Mouse (Mus musculus) left cerebral cortex, adult 8-10 months (tissue): ENCODE data around the gene Sema4d. TPM values are rescaled to one million over a fixed set of nuclear protein-coding genes. Genes with fewer than 3 reads are reported as not detected.

Experiments used
- DNase-seq, 2 experiments: peaks; one replicate each; pipeline ENCODE4 v3.0.0; 2022; ENCODE audit warnings: low spot score in 2 of 2
- total RNA-seq, 4 experiments: library from RNA; stranded (reverse); gene quantifications; 2 replicates each; pipeline ENCODE4 v1.2.4; 2022

Gene Sema4d
- total RNA-seq, 4 experiments from 2014 or later = 71.1 to 80.0 (median 75.5) TPM

DNA sequence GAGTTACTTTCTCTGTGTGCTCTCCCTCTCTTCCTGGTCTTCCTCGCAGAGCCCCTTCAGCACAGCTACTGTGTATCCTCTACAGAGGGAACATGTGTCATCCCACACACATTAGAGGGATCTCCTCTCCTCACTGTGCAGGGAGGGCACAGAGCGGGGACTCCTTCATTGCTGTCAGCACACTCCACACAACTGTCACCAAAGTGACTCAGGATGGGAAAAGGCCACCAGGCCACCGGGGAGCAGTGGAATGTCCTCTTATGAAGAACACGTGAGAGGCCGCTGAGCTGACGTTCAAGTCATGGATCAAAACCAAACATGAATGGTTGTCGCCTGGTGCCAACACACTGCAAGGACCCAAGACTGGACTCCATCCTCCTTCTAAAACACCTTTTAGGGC is 38.0 kb downstream of the Sema4d start:
- no peak for DNase-seq

GRCm38 (mm10) chr13:51754559-51755126 is 38.9 kb downstream of the Sema4d start:
- DNase-seq = no peak

- no peak for DNase-seq
Measured at GRCm38 (mm10) chr13:51753802-51754444, 39.6 kb downstream of the Sema4d start.

DNA sequence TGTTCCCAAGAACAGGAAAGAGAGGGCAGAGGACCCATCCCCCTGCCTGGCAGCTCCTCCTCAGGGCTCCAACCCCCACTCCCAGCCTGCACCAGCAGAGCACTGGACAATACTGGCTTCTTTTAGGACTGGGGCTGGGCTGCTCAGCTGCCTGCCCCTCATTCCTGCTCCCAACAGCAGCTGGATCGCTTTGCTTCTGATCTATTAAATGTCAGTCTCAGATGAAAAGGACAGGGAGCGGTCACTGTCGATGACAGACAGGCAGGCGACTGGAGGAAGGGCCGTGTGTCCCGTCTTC is 40.4 kb downstream of the Sema4d start:
- no peak for DNase-seq

GRCm38 (mm10) chr13:51752346-51753167 is 41.0 kb downstream of the Sema4d start:
- DNase-seq = peak in 1 of 2 experiments; percentile 69

GRCm38 (mm10) chr13:51749578-51750345 is 43.8 kb downstream of the Sema4d start:
- DNase-seq = no peak

- no peak for DNase-seq
Measured at GRCm38 (mm10) chr13:51748009-51748552, 45.5 kb downstream of the Sema4d start.

GRCm38 (mm10) chr13:51747069-51747468 is 46.5 kb downstream of the Sema4d start:
- no peak for DNase-seq

- no peak for DNase-seq
Measured at GRCm38 (mm10) chr13:51745862-51746261, 47.7 kb downstream of the Sema4d start.

DNA sequence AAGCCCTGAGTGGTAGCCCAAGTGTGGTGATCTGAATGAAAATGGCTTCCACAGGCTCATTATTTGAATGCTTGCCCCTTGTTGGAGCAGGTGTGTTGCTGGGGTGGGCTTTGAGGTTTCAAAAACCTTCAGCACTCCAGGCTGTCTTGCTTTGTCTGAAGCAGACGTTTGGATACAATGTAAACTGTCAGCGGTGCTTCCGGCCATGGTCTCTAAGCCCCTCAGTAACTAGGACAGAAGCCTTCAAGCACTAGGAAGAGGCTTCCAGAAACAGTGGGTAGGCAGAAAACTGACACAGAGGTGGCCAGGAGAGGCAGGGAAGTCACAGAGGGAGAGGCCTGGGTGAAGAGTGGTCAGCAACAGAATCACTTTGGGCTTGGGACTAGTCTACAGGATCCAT is 49.7 kb downstream of the Sema4d start:
- DNase-seq = no peak

DNA sequence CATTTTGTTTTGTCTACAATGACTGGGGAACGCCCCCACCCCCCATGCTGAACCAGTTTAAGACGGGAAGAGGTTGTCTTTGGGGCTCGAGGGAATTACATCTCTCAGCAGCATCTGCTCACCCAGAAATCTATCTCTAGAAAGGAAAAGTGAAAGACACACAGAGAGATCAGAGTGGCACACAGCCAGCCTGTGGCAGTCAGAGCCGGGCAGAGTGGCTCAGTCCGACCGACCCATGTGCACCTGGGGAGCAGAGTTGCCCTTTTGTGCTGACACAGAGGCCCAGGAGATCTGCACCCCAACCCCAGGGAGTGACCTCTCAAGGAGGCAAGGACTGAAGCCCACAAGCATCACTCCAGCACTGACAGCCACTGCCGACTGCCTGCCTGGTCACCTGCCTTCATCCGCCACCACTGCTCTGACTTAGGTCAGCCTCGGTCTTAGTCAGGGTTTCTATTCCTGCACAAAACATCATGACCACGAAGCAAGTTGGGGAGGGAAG is 50.9 kb downstream of the Sema4d start:
- DNase-seq = no peak

DNA sequence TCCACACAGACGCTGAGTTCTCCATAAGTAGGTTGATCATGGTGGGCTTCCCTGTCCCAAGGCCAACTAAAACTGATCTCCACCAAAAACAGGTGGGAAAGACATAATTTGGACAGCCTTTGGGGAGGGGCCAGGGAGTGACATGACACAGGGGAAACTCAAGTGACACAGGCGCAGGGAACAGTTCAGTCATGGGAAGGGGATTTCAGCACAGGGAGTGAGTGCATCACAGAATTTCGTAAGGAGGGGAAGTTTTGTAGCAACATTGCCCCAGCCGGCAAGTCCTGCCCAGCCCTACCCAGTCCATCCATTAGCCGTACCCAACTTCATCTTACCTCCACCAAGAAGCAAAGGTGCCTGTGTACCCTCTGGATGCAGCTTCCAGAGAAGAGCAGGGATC is 52.8 kb downstream of the Sema4d start:
- no peak for DNase-seq

DNA sequence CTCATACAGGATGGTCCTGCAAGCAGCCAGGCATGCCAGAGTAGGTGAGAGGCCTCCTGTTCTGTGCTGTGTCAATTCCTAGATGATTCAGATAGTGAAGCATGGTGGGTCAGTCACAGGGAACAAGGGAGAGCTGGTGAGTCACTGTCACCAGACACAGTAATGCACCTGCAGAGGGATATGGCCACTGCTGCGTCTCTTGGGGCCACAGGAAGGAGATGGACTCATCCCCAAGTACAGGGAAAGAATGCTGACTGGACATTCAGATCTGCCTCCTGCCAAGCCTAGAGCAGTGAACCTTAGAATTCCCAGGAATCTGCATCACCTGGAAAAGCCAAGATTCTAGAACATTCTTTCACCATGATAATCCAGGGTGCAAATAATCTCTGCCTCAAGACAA is 53.8 kb downstream of the Sema4d start:
- no peak for DNase-seq

DNA sequence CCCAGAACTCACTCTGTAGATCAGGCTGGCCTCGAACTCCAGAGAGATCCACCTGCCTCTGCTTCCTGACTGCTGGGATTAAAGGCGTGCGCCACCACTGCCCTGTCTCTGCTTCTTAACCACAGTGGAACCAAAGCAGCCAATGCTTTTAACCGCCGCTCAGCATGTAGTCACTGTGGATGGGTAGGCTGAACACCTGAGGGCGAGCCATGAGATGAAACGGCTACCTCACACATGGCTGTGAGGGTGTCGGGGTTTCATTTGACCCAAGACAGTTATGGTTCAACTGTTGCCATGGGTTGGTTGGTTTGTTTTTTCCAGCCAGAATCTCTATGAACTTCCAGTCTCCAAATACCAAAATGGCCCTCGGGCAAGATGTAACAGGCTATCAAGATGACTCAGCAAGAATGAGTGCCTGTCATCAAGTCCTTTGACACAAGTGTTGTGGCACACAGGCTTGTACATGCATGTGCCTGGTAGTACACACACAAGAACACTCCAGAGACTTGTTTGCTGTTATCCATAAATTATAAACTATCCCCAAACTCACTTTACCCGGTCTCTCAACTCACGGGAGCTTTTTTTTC is 54.9 kb downstream of the Sema4d start:
- DNase-seq = no peak

DNA sequence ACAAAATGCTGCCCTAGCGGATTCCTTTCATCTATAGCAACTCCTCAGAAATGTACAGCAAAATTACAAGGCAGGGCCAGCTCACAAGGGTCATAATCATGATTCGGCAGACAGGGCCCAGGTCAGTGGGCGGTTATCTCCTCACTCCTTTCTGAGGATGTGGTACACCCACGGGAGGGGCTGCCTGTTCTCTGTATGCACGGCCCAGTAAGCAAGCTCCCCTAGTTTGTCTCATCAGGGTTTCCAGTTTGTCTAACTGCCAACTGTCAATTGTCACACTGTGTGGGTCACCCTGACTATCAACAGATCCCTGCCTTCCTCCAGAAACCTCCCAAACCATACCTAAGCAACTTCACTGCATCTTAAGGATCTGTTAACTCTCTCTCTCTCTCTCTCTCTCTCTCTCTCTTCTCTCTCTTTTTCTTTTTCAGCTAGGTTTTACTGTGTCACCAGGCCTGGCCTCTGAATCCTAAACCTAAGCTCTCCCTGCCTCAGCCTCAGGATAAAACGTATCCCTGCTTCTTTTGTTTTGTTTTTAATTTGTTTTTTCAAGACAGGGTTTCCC is 55.5 kb downstream of the Sema4d start:
- no peak for DNase-seq

GRCm38 (mm10) chr13:51737033-51737948 is 56.3 kb downstream of the Sema4d start:
- no peak for DNase-seq

DNA sequence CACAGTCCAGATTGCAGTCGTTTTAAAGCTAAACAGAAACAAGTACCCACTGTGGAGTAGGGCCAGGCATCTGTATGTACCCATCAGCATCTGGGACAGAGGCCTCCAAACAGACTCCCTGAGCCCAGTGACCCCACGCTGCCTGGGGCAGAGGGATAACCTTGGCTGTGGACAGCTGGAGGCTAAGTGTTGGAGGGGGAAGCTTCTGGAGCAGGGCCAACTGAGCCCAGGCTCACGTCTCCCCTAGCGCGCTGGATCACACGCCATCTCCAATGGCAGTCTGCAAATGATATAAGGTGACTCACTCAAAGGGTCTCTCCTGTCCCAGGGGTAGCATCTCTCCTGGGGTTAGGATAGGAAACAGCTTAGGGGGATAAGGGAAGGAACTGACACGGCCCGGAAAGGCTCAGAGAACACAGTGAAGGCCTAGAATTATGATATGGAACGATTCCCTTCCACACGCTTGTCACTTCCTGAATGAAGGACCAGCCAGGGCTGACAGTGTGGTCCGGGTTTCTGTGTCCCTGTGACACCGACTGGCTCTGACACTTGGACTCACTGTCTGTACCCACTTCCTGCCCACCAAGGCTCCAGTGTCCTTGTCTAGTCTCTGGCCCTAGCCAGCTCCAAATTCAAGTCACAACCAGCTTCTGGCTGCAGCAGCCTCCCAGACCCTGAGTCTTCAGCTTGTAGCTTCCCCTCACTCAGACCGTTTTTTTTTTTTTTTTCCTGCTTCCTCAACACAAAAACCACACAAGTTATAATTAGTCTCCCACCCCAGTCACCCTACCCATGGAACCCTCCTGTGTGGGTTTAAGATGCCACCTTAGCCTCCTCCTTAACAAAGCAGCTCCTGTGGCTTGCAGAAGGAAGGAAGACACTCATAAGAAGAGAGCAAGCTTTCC is 57.3 kb downstream of the Sema4d start:
- DNase-seq = no peak

- no peak for DNase-seq
Measured at GRCm38 (mm10) chr13:51734556-51734955, 59.0 kb downstream of the Sema4d start.
